Comparison of ENCODE assay signal across 23 mouse cellular contexts in genomic region chr15:96766238-96766637, GRCm38 (mm10).
A peak's percentile ranks its signal among the peaks of the same experiment; 100 is the strongest.
DNase-seq lines count a peak whose midpoint lies in the region; TF ChIP-seq lines count a peak whose summit lies in the region.
"Had no signal": no experiment of that assay in that cellular context is flagged by ENCODE, and none has a peak within 500 bp of the region (broad histone marks: within the 10 kb centered on the region; RNA-seq: fewer than 3 reads in every experiment).

No protein-coding gene starts in this region.

- H3K27ac ChIP-seq in ES-E14 (ENCODE audit: insufficient read depth, low read depth, low read length, poor library complexity, severe bottlenecking) = no peak overlapping the region
- H3K27ac ChIP-seq in MEL (ENCODE audit: control insufficient read depth, low read depth, low read length) = peak overlapping the region; percentile 93

- TF ChIP-seq CTCF in E14TG2a.4 (conservative IDR thresholded peaks at IDR 0.05; ENCODE audit: low read length) (no peak), MEL (IDR thresholded peaks at IDR 0.05 in 2 of 3, conservative IDR thresholded peaks at IDR 0.05 in 1 of 3; ENCODE audit: control insufficient read depth in 1 of 3, insufficient read depth in 1 of 3, low read depth in 2 of 3, low read length in 3 of 3, poor library complexity in 1 of 3, severe bottlenecking in 1 of 3) (no peak)

- H3K9me3 ChIP-seq in E14TG2a.4 (ENCODE audit: low read length) (no peaks in the 10 kb centered on the region), ES-E14 (ENCODE audit: control insufficient read depth, insufficient read depth, low read depth, low read length) (no peaks in the 10 kb centered on the region), MEL (replicated peaks; ENCODE audit: insufficient read depth, low read length) (no peaks in the 10 kb centered on the region)

- peaks cover 31% of the 10 kb centered on the region for H3K4me1 ChIP-seq in E14TG2a.4 (replicated peaks; ENCODE audit: low read depth, low read length)
- peaks cover 3 to 5% of the 10 kb centered on the region in 2 experiments; a peak in 2 of 4 replicates for H3K4me1 ChIP-seq in ES-E14 (ENCODE audit: control insufficient read depth in 2 of 2, insufficient read depth in 2 of 2, low read length in 2 of 2, poor library complexity in 1 of 2)
- peaks cover 25 to 52% of the 10 kb centered on the region in 2 experiments for H3K4me1 ChIP-seq in MEL (ENCODE audit: control insufficient read depth in 1 of 2, insufficient read depth in 2 of 2, low read length in 2 of 2)

- in situ Hi-C loops in ES-E14 (cut with MboI; ENCODE audit: low sequenced_read_pairs in 2 of 2, unreplicated experiment in 2 of 2) = no loop called here

- TF ChIP-seq RAD21 in MEL (IDR thresholded peaks at IDR 0.05; ENCODE audit: low read depth, low read length) = no peak

- H3K36me3 ChIP-seq in E14TG2a.4 (ENCODE audit: insufficient read depth, low read length) = no peaks in the 10 kb centered on the region
- no peaks in the 10 kb centered on the region for H3K36me3 ChIP-seq in ES-E14 (ENCODE audit: control insufficient read depth, insufficient read depth, low read length, poor library complexity, severe bottlenecking)
- H3K36me3 ChIP-seq in MEL (ENCODE audit: control insufficient read depth in 1 of 2, insufficient read depth in 2 of 2, low read length in 2 of 2) = peaks cover 0 to 41% of the 10 kb centered on the region in 2 experiments; a peak in 2 of 4 replicates
- H3K36me3 ChIP-seq: G1E had no signal

- DNase-seq in heart, adult 11 months = peak; percentile 79
- DNase-seq in heart, adult 18-20 months = no peak
- no peak for DNase-seq in ES-E14 (ENCODE audit: low read depth, low spot score)
- DNase-seq in MEL (ENCODE audit: low read depth, low spot score) = no peak
- DNase-seq in lung, postnatal 4 days = no peak
- no peak for DNase-seq in right cerebral cortex, adult 18-20 months
- DNase-seq in cerebellum, postnatal 25 days = no peak
- DNase-seq: adrenal gland, adult 2 months; adrenal gland, adult 8-10 months; adrenal gland, postnatal 10 days; adrenal gland, postnatal 14 days; adrenal gland, postnatal 25 days; adrenal gland, postnatal 36 days; B cell, adult 2 months; cerebellum, adult 11 months; cerebellum, adult 11-12 months; cerebellum, adult 18-20 months; cerebellum, adult 2 months; cerebellum, adult 8-10 months had no signal

- peaks cover 40% of the 10 kb centered on the region for H3K27me3 ChIP-seq in E14TG2a.4 (ENCODE audit: insufficient read depth, low read length)
- H3K27me3 ChIP-seq in MEL (ENCODE audit: control insufficient read depth in 1 of 2, insufficient read depth in 2 of 2, low read length in 2 of 2) = no peaks in the 10 kb centered on the region
- H3K27me3 ChIP-seq: CH12.LX, Patski had no signal

- H3K4me3 ChIP-seq in E14TG2a.4 (replicated peaks; ENCODE audit: low read length) = peak overlapping the region; percentile 64; the same call in 1 of the 2 replicates
- H3K4me3 ChIP-seq in ES-E14 (ENCODE audit: insufficient read depth in 1 of 2, low read depth in 1 of 2, low read length in 2 of 2, poor library complexity in 1 of 2, severe bottlenecking in 1 of 2) = no peak overlapping the region
- H3K4me3 ChIP-seq in MEL (ENCODE audit: control insufficient read depth in 1 of 2, insufficient read depth in 1 of 2, low read depth in 2 of 2, low read length in 2 of 2) = no peak overlapping the region

- no peak for TF ChIP-seq EP300 in MEL (IDR thresholded peaks at IDR 0.05; ENCODE audit: low read depth in 1 of 2, low read length in 2 of 2)

- H3K9ac ChIP-seq in ES-E14 (ENCODE audit: insufficient read depth, low read depth, low read length, poor library complexity, severe bottlenecking) = no peak overlapping the region
- H3K9ac ChIP-seq in MEL (ENCODE audit: control insufficient read depth, low read depth, low read length, poor library complexity, severe bottlenecking) = no peak overlapping the region

- H3K79me2 ChIP-seq in MEL (ENCODE audit: control insufficient read depth, insufficient read depth, low read length, poor library complexity) = no peaks in the 10 kb centered on the region; the same call in 1 of the 2 replicates

- TF ChIP-seq POLR2A in MEL (IDR thresholded peaks at IDR 0.05; ENCODE audit: control insufficient read depth in 1 of 2, insufficient read depth in 1 of 2, low read depth in 1 of 2, low read length in 2 of 2, poor library complexity in 1 of 2) = no peak

TF ChIP-seq in ES-E14, 5 proteins besides CTCF, POLR2A, EP300 and RAD21:
- TF ChIP-seq ZNF384 (IDR thresholded peaks at IDR 0.05; ENCODE audit: low read depth, low read length) (no peak), CHD2 (IDR thresholded peaks at IDR 0.05; ENCODE audit: low read depth, low read length) (peak; percentile 89), ZC3H11A (IDR thresholded peaks at IDR 0.05; ENCODE audit: borderline replicate concordance, low read depth, low read length) (no peak)

TF ChIP-seq in MEL, 35 proteins besides CTCF, POLR2A, EP300 and RAD21:
- TF ChIP-seq NELFE (IDR thresholded peaks at IDR 0.05; ENCODE audit: low read depth, low read length) (no peak), SIN3A (IDR thresholded peaks at IDR 0.05; ENCODE audit: low read length) (no peak), ZC3H11A (IDR thresholded peaks at IDR 0.05; ENCODE audit: low read depth, low read length) (no peak), MAFK (IDR thresholded peaks at IDR 0.05; ENCODE audit: borderline replicate concordance, low read depth, low read length) (no peak), MYC (IDR thresholded peaks at IDR 0.05; ENCODE audit: low read depth, low read length) (no peak), ELF1 (IDR thresholded peaks at IDR 0.05; ENCODE audit: low read depth, low read length) (no peak), UBTF (IDR thresholded peaks at IDR 0.05; ENCODE audit: borderline replicate concordance, insufficient read depth, low read depth, low read length) (no peak), CHD1 (IDR thresholded peaks at IDR 0.05; ENCODE audit: low read depth, low read length) (no peak), RCOR1 (IDR thresholded peaks at IDR 0.05; ENCODE audit: low read depth, low read length) (no peak), ZMIZ1 (IDR thresholded peaks at IDR 0.05; ENCODE audit: low read depth, low read length) (no peak), JUND (IDR thresholded peaks at IDR 0.05; ENCODE audit: low read depth, low read length) (no peak)
